Mouse (Mus musculus) midbrain, postnatal 0 days (tissue): ENCODE results near the gene Sgpp2. TPM values are rescaled to one million over a fixed set of nuclear protein-coding genes. Genes with fewer than 3 reads are reported as not detected.

Experiments
- ATAC-seq: fragments of 200-750 bp; cut with Nextera tagmentation; 2 replicates; pipeline ENCODE4 v1.8.0; 2017; ENCODE audit warnings: moderate number of reproducible peaks, mild to moderate bottlenecking, moderate TSS enrichment, moderate library complexity; ENCODE audit not compliant: low FRiP score
- DNase-seq: peaks from one replicate; pipeline ENCODE4 v3.0.0-alpha.2; 2015; ENCODE audit warnings: low spot score
- H3K27ac ChIP-seq: fragments of 300-500 bp; sonication (generic); 2 replicates; pipeline ENCODE4 v1.5.1; 2014; ENCODE audit warnings: low read depth, mild to moderate bottlenecking, low read length, mixed read lengths
- H3K27me3 ChIP-seq: fragments of 300-500 bp; sonication (generic); 2 replicates; pipeline ENCODE4 v1.6.1; 2014; ENCODE audit warnings: low read length, control low read depth, mixed read lengths; ENCODE audit not compliant: insufficient read depth
- H3K36me3 ChIP-seq: fragments of 300-500 bp; sonication (generic); 2 replicates; pipeline ENCODE4 v1.6.1; 2014; ENCODE audit warnings: low read length, control low read depth, mixed read lengths; ENCODE audit not compliant: insufficient read depth
- H3K4me1 ChIP-seq: fragments of 300-500 bp; sonication (generic); 2 replicates; pipeline ENCODE4 v1.6.1; 2014; ENCODE audit warnings: mild to moderate bottlenecking, control low read depth, antibody characterized with exemption, low read length, mixed read lengths; ENCODE audit not compliant: insufficient read depth
- H3K4me2 ChIP-seq: fragments of 300-500 bp; sonication (generic); 2 replicates; pipeline ENCODE4 v1.6.1; 2014; ENCODE audit warnings: low read depth, mild to moderate bottlenecking, low read length, mixed read lengths; ENCODE audit not compliant: poor library complexity, severe bottlenecking
- H3K4me3 ChIP-seq: fragments of 300-500 bp; sonication (generic); 2 replicates; pipeline ENCODE4 v1.5.1; 2014; ENCODE audit warnings: low read depth, mild to moderate bottlenecking, low read length, moderate library complexity
- H3K9ac ChIP-seq: fragments of 300-500 bp; sonication (generic); replicated peaks from 2 replicates; pipeline ENCODE4 v1.6.1; 2014; ENCODE audit warnings: mild to moderate bottlenecking, low read length, moderate library complexity, mixed read lengths; ENCODE audit not compliant: poor library complexity, severe bottlenecking
- H3K9me3 ChIP-seq: fragments of 300-500 bp; sonication (generic); 2 replicates; pipeline ENCODE4 v1.6.1; 2016; ENCODE audit warnings: low read length, control low read depth
- CTCF ChIP-seq: IDR thresholded peaks from 2 replicates; pipeline ENCODE4 v1.5.1; 2016; ENCODE audit warnings: antibody characterized with exemption, mild to moderate bottlenecking
- WGBS: fragments of 180-500 bp; shearing (Covaris S2); extraction: QIAGEN DNeasy Blood & Tissue Kit; methylation state at CpG from one replicate; pipeline ENCODE4 v1.1.7; 2014; 5-methylcytosine and 5-hydroxymethylcytosine counted together
- polyA plus RNA-seq: library from polyadenylated mRNA; unstranded; fragments of >200 nt; fragmentation: Nextera tagmentation; extraction: Ambion mirVana; gene quantifications from 2 replicates; pipeline ENCODE4 v1.2.1, GENCODE M21; 2015
- total RNA-seq: library from RNA; depleted of rRNA; stranded (reverse); fragments of >200 nt; gene quantifications from 2 replicates; pipeline ENCODE4 v1.2.3, GENCODE M21; 2014; rRNA removed

Sgpp2 gene
- total RNA-seq (2.8 and 3.3 TPM in 2 replicates), polyA plus RNA-seq (1.7 and 1.9 TPM in 2 replicates)

DNA sequence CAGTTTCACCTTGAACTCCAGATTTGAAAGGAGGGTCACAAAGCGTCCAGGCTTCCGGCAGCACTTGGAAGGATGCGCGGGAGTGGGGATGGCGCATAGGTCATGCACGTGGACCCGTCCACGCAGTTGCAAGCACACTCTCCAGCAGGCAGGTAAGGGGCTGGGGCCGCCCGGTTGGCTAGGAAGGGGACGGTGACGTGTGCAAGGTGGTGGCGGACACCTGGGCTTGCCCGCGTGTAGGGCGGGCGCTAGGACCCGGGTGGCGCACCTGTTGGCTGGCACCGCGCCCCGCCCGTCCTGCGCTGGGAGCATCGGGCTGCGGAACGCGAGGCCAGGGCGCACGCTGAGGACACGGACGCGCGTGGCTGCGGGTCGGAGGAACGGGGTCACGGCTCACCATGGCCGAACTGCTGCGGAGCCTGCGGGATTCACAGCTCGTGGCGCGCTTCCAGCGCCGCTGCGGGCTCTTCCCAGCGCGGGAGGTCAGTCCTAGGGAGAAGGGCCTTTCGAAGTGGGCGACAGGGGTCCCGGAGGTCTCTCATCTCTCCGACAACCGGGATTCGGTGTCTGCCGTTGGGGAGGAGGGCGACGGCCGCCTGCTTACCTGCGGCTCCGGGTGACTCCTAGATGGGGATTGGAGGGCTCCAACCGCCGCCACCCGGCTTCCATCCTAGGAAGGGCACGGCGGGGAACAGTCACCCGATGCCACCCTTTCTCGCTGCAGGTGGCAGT lies at the start of gene Sgpp2:
Gene Sgpp2 (plus strand): TSS at position 325 of the 732 bp plus-strand sequence.
- no peak within 1 kb of the TSS for H3K27ac ChIP-seq
- peak within 1 kb of the TSS; percentile 99 for H3K4me2 ChIP-seq
- H3K36me3 ChIP-seq = no peaks in the 10 kb centered on the region
- 0 out of 2 replicates have a peak, but pooled peaks cover 6% of the 10 kb centered on the region for H3K4me1 ChIP-seq
- H3K9me3 ChIP-seq = no peaks in the 10 kb centered on the region
- H3K9ac ChIP-seq = peak within 1 kb of the TSS; percentile 52
- WGBS = under 1% methylated on average over 65 of the region's 68 CpGs
- DNase-seq = peak; percentile 6
- H3K27me3 ChIP-seq = peaks cover 21% of the 10 kb centered on the region; the same call in 1 of the 2 replicates
- peak; percentile 49 for ATAC-seq
- peak within 1 kb of the TSS; percentile 66 for H3K4me3 ChIP-seq
- TF ChIP-seq CTCF = no peak

DNA sequence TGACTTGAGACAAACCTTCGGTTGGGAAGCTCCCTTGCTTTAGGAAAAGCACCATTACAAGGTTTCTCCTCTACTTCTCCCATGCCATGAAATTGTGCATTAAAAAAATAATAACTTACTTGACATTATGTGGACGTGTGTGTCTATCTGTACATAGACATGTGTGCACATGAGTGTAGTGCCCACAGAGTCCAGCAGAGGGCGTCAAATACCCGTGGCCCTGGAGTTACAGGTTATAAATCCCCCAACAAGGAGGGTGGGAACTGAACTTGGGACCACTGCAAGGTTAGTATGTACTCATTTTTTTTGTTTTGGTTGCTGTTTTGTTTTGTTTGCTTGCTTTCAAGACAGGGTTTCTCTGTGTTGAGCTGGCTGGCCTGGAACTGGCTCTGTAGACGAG lies 42.6 kb upstream of the Sgpp2 start:
- DNase-seq (no peak), ATAC-seq (no peak)
- WGBS = 69% methylated on average over 5 of the region's 5 CpGs
- H3K4me2 ChIP-seq = no peak overlapping the region
- H3K36me3 ChIP-seq = no peaks in the 10 kb centered on the region
- TF ChIP-seq CTCF = peak; percentile 17; the same call in 1 of the 2 replicates
- H3K9ac ChIP-seq = no peak overlapping the region
- no peak overlapping the region for H3K27ac ChIP-seq
- no peaks in the 10 kb centered on the region for H3K4me1 ChIP-seq
- H3K4me3 ChIP-seq = no peak overlapping the region
- H3K27me3 ChIP-seq = no peaks in the 10 kb centered on the region
- H3K9me3 ChIP-seq = no peaks in the 10 kb centered on the region; the same call in 1 of the 2 replicates

DNA sequence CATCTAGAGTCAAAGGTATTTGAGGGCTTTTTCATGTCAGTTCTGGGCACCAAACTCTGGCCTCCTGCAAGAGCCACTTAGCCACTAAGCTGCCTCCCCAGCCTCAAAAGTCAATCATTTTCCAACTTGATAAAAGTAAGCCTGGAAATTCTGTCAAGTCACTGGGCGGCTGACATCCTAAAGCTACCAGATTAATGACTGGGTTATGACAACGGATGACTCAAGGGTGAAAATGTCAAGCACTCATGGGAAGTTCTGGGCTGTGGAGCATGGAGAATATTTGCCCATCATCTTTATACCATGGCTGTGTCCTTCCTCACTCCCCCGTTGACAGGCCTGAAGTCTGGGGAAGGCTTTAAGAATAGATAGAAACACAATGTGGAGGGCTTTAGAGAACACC lies 37.2 kb upstream of the Sgpp2 start:
- Histone ChIP-seq H3K9ac (no peak overlapping the region), H3K4me3 (no peak overlapping the region), H3K27ac (no peak overlapping the region), H3K36me3 (no peaks in the 10 kb centered on the region), H3K9me3 (no peaks in the 10 kb centered on the region), H3K4me1 (no peaks in the 10 kb centered on the region), H3K27me3 (no peaks in the 10 kb centered on the region), H3K4me2 (no peak overlapping the region)
- TF ChIP-seq CTCF = no peak
- no peak for DNase-seq
- 75% methylated on average over 3 of the region's 3 CpGs for WGBS
- no peak for ATAC-seq

DNA sequence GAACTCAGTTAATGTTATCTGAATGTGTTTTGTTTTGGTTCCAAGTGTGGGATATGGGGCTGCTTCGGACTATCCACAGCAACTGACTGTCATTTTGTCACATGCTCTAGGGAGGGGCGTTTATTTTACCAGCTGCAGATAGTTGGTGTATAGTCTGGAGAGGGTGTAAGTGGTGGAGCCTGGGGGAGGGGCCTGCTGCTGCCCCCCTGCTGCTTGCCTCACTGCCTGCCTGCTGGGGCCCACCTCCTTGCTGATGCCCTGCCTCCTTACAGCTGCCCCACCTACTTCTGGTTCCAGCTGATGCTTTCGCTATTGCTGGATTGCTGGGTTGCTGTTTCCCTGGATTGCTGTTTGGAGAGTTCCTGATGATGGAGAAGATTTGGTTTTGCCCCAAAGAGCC lies 31.0 kb upstream of the Sgpp2 start:
- 39% methylated on average over 3 of the region's 3 CpGs for WGBS
- Histone ChIP-seq H3K4me3 (no peak overlapping the region), H3K9ac (no peak overlapping the region), H3K27me3 (no peaks in the 10 kb centered on the region), H3K4me1 (no peaks in the 10 kb centered on the region), H3K9me3 (no peaks in the 10 kb centered on the region), H3K4me2 (no peak overlapping the region), H3K27ac (no peak overlapping the region), H3K36me3 (no peaks in the 10 kb centered on the region)
- DNase-seq (no peak), ATAC-seq (no peak)
- no peak for TF ChIP-seq CTCF

DNA sequence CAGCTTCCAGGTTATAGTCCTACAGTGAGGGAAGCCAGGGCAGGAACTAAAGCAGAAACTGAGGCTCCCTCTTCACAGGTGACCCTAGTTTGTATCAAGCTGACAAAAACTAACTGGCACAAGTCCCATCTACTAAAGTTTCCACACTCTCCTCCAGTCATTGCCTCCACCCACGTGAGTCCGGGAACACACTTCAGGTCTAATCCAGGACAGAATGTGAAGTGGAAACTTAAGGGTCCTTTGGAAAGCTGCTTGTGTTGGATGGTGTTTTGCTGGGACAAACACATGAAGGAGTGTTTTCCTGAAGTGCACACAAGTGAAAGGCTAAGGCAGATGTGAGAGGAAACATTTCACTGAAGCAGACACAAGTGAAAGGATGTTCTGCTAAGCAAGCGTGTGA lies 17.7 kb upstream of the Sgpp2 start:
- no peaks in the 10 kb centered on the region for H3K27me3 ChIP-seq
- no peak for TF ChIP-seq CTCF

DNA sequence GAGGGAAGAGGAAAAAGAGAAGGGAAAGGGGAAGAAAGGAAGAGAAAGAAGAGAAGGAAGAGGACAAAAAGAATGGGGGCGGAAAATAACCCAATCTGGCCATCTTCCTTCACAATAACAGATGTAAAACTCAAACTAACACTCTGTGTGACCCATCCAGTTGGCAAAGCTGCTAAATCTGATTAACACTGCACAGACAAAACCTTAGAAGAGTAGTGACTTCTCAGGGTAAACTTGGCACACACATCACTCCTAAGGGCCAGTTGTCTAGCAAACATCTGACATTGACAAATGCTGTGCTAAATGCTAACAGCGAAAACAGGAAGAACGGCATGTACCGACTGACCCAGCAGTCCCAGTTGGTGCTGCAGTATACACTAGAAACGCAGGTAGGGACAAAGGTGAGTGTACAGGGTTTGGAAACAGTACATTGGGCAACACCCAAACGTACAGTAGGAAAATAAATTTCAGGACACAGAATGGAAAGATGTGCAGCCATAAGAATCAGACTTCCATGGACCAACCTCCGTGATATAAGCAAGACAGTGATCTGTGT lies 10.4 kb upstream of the Sgpp2 start:
- Histone ChIP-seq H3K9ac (no peak overlapping the region), H3K27ac (no peak overlapping the region), H3K27me3 (no peaks in the 10 kb centered on the region), H3K4me3 (no peak overlapping the region), H3K4me2 (no peak overlapping the region), H3K4me1 (no peaks in the 10 kb centered on the region), H3K9me3 (no peaks in the 10 kb centered on the region), H3K36me3 (no peaks in the 10 kb centered on the region)
- no peak for ATAC-seq
- DNase-seq = no peak
- TF ChIP-seq CTCF = no peak
- WGBS = 86% methylated on average over 7 of the region's 7 CpGs

More for the DNA sequence above, 17.7 kb upstream of the Sgpp2 start:
- no peaks in the 10 kb centered on the region for H3K4me1 ChIP-seq
- H3K27ac ChIP-seq = no peak overlapping the region
- no peak overlapping the region for H3K9ac ChIP-seq
- no peaks in the 10 kb centered on the region for H3K9me3 ChIP-seq
- DNase-seq = no peak
- no peak for ATAC-seq
- WGBS = 94% methylated on average over 3 of the region's 3 CpGs
- H3K4me3 ChIP-seq = no peak overlapping the region
- no peaks in the 10 kb centered on the region for H3K36me3 ChIP-seq
- H3K4me2 ChIP-seq = no peak overlapping the region
